Mouse (Mus musculus): ENCODE results near the gene Nsg2.

- TF ChIP-seq POLR2A (IDR thresholded peaks at IDR 0.05; ENCODE audit: borderline replicate concordance, control insufficient read depth, low read depth, low read length): no peak
- TF ChIP-seq CTCF (IDR thresholded peaks at IDR 0.05; ENCODE audit: control insufficient read depth, insufficient read depth, low read length): no peak
Observed at GRCm38 (mm10) chr11:31963993-31964392, 36.3 kb upstream of the Nsg2 start.
